Mouse (Mus musculus) midbrain, embryonic 10.5 days (tissue): Measurements from ENCODE around the gene Arvcf. TPM values are rescaled to one million over a fixed set of nuclear protein-coding genes. Genes with fewer than 3 reads are reported as not detected.

ENCODE experiments used
- DNase-seq: peaks from one replicate; pipeline ENCODE4 v3.0.0-alpha.2; 2017; ENCODE audit warnings: low spot score
- H3K27ac ChIP-seq: fragments of 300-500 bp; sonication (generic); replicated peaks from 2 replicates; pipeline ENCODE4 v1.5.1; 2016; ENCODE audit warnings: mild to moderate bottlenecking
- H3K27me3 ChIP-seq: fragments of 300-500 bp; sonication (generic); 2 replicates; pipeline ENCODE4 v1.6.1; 2016; ENCODE audit warnings: low read depth, mild to moderate bottlenecking; ENCODE audit not compliant: poor library complexity, severe bottlenecking
- H3K36me3 ChIP-seq: fragments of 300-500 bp; sonication (generic); 2 replicates; pipeline ENCODE4 v1.6.1; 2016; ENCODE audit warnings: mild to moderate bottlenecking, moderate library complexity
- H3K4me1 ChIP-seq: fragments of 300-500 bp; sonication (generic); 2 replicates; pipeline ENCODE4 v1.6.1; 2016
- H3K4me3 ChIP-seq: fragments of 300-500 bp; sonication (generic); 2 replicates; pipeline ENCODE4 v1.5.1; 2016; ENCODE audit warnings: mild to moderate bottlenecking, moderate library complexity
- H3K9me3 ChIP-seq: fragments of 300-500 bp; sonication (generic); replicated peaks from 2 replicates; pipeline ENCODE4 v1.6.1; 2016; ENCODE audit warnings: mild to moderate bottlenecking
- WGBS: fragments of 180-500 bp; shearing (Covaris S2); methylation state at CpG from one replicate; pipeline ENCODE4 v1.1.7; 2016; 5-methylcytosine and 5-hydroxymethylcytosine counted together
- polyA plus RNA-seq: library from polyadenylated mRNA; unstranded; fragments of >200 nt; fragmentation: Nextera tagmentation; extraction: Ambion mirVana; gene quantifications from 2 replicates; pipeline ENCODE4 v1.2.1, GENCODE M21; 2016

Gene Arvcf
- polyA plus RNA-seq, 1 experiment from 2014 or later: 110 TPM

DNA sequence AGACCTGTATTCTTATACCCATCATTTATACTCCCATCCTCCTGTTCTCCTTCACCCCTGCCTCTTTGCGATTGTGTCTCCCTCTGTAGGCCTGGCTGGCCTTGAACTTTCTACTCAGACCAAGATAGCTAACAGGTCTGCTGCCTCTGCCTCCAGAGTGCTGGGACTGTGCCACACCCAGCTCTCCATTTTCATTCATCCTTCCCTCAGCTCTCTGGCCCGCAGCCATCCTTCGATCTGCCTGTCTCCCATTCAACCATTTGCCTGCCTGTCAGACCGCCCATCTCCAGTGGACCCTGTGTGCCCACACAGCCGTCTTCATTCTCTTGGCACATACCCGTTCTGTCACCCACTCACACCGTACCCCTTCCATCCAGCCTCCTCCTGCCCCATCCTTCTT is 36.2 kb downstream of the Arvcf start:
- H3K4me3 ChIP-seq: no peak overlapping the region
- 78% methylated on average over 7 of the region's 7 CpGs for WGBS
- DNase-seq: peak; percentile 10
- no peaks in the 10 kb centered on the region for H3K36me3 ChIP-seq
- no peaks in the 10 kb centered on the region for H3K27me3 ChIP-seq
- peak overlapping the region; percentile 93 for H3K27ac ChIP-seq
- H3K9me3 ChIP-seq: no peaks in the 10 kb centered on the region
- peaks cover 95% of the 10 kb centered on the region for H3K4me1 ChIP-seq

DNA sequence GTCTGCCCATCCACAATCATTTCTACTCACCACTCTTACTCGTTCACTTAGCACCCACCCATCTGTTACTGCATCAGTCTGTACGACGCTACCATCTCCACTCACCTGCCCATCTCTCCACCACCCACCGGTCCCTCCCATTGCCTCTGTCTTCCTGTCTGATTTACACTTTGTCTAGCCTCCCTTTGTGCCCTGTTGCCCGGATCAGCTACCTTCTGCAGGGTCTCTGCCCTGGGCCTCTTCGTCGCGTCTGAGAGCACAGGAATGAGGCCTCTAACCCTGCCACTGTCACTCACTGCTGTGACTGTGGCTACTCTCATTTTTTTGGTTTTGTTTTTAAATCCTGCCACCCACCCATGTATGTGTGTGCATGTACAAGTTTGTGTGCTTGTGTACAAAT is 36.7 kb downstream of the Arvcf start:
- DNase-seq: peak; percentile 11
- Histone ChIP-seq H3K4me1 (peaks cover 95% of the 10 kb centered on the region), H3K27ac (peak overlapping the region; percentile 93)

DNA sequence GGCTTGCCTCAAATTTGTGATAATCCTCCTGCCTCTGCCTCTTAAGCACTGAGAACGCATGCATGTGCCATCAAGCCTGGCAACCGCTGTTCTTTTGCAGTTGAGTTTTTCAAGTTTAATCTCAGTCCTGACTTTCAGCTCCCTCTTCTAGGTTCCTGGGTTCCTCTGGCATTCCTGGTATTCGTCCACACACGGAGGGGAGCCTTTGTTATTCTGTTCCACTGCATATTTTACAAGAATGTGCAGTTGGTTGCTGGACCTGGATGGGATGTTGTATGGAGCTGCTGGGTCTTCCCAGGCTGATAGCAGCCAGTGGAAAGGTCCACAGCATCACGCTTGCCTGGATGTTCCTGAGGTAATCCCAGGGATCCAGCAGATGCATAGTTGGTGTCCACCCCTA is 37.4 kb downstream of the Arvcf start:
- no peaks in the 10 kb centered on the region for H3K9me3 ChIP-seq
- no peak for DNase-seq
- no peaks in the 10 kb centered on the region for H3K27me3 ChIP-seq
- WGBS: 66% methylated on average over 5 of the region's 5 CpGs
- H3K27ac ChIP-seq: peak overlapping the region; percentile 93
- H3K36me3 ChIP-seq: no peaks in the 10 kb centered on the region
- peaks cover 95% of the 10 kb centered on the region for H3K4me1 ChIP-seq
- H3K4me3 ChIP-seq: no peak overlapping the region

More for the DNA sequence above, 36.7 kb downstream of the Arvcf start:
- H3K36me3 ChIP-seq: no peaks in the 10 kb centered on the region
- no peaks in the 10 kb centered on the region for H3K9me3 ChIP-seq
- H3K4me3 ChIP-seq: no peak overlapping the region
- WGBS: 63% methylated on average over 8 of the region's 8 CpGs
- no peaks in the 10 kb centered on the region for H3K27me3 ChIP-seq

DNA sequence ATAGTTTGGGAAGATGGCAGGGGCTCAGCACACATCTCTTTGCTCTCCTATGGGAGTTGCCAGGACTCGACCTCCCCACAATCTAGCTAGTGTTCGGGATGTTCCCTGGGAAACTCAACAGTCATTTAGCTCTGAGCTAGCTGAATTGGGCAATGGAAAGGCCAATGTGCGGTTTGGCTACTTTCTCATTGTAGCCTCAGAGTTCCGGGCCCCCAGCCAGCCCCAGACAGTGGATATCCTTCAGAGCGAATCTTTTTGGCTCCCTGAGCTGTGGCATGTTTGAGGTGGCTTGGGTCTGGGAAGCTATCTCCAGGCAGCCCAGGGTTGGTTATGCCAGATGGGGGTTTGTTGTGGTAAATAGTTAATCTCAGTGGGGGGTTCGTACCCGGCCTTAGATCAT is 38.5 kb downstream of the Arvcf start:
- Histone ChIP-seq H3K27ac (peak overlapping the region; percentile 76; the same call in 1 of the 2 replicates), H3K4me3 (no peak overlapping the region), H3K36me3 (no peaks in the 10 kb centered on the region), H3K27me3 (no peaks in the 10 kb centered on the region), H3K4me1 (peaks cover 93% of the 10 kb centered on the region), H3K9me3 (no peaks in the 10 kb centered on the region)
- DNase-seq: peak; percentile 10
- WGBS: 86% methylated on average over 7 of the region's 7 CpGs

DNA sequence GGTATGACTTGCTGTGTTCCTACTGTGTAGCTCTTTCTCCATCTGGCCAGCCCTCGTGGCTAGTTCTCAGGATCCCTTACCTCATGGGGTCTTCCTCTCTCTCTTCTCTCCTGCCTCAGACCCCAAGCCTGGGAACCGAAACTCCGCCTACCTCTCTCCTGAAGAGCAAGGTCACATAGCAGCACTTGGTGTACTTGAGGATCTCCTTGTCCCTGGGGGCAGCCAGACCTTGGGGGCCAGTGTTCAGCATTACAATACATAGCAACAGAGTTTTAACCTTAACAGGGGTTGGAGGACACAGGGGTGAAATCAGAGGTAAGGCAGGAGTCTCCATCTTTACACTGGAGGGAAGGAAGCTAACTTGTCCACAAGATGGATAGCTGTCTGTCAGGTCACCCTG is 39.0 kb downstream of the Arvcf start:
- H3K9me3 ChIP-seq: no peaks in the 10 kb centered on the region
- no peaks in the 10 kb centered on the region for H3K27me3 ChIP-seq
- H3K4me1 ChIP-seq: peaks cover 93% of the 10 kb centered on the region
- H3K4me3 ChIP-seq: no peak overlapping the region
- peak overlapping the region; percentile 76 for H3K27ac ChIP-seq
- WGBS: 55% methylated on average over 3 of the region's 3 CpGs
- DNase-seq: peak; percentile 9
- no peaks in the 10 kb centered on the region for H3K36me3 ChIP-seq

DNA sequence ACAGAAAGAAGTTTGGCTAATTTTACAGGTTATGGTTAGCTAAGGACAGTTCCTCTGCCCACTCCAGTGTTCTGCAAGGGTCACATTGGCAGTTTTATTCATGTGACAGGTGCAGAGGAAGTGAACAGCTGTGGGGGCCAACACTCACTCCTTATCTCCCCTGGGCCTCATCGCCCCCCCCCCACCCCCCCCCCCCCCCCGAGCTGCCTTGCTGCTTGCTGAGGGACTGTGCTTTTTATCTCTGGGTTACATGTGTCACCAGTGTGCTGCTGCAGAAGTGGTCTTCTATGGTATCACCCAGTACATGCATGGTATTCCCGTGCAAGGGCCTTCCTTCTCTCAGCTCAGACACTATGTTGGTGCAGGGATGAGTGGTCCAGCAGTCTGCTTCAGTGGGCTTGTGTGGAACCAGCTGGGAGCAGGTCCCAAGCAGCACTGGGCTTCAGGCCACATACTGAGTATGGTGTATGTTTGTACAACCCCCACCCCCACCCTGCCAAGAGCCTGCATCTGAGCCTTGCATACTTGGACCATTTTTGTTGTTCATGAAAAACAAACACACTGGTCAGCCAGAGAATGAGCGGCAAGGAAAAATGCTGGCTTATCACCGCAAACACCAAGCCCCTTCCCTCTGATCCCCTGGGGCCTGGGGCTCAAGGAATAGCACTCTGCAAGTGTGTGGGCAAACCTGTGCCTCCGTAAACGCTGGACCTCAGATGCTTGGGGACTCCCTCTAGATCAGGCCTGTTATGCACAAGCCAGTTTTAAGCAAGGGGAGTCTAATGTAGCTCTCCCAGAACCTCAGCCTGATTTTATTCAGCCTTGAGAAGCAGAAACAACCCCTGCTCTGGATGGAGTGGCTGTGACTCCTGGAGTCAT is 40.0 kb downstream of the Arvcf start:
- no peak for DNase-seq
- Histone ChIP-seq H3K9me3 (no peaks in the 10 kb centered on the region), H3K36me3 (no peaks in the 10 kb centered on the region), H3K4me1 (peaks cover 92% of the 10 kb centered on the region), H3K27me3 (no peaks in the 10 kb centered on the region), H3K4me3 (no peak overlapping the region), H3K27ac (peak overlapping the region; percentile 76)
- WGBS: 52% methylated on average over 6 of the region's 7 CpGs

DNA sequence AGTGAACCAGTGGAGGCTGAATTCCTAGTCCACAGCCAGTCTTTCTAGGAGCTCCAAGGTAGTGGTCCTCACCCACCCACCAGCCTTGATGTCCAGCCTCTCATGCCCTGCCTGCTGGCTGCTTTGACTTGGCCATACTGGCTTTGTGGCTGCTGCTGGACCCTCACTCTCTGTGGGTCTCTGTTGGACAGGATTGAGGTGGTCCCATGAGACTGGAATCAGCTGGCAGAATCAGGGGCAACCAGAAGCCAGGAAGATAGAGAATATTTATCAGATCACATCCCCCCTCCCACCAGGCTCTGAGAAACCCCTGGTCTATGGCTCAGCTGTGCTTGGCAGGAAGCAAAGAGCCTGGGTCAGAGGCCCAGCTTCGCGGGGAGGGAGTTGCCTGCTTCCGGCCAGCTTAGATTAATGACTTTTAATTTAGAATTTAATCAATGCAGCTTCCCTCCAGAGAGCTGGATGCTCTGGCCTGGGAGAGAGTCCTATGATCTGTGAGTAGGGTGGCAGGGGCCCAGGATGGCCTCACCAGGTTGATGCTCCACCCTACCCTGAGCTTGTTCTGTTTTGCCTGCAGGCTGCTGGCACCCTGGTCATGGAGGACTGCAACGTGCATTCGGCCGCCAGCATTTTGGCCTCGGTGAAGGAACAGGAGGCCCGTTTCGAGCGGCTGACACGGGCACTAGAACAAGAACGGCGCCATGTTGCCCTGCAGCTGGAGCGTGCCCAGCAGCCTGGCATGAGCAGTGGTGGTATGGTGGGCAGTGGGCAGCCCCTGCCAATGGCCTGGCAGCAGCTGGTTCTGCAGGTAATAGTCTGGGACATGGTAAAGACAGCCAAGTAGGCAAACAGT is 40.8 kb downstream of the Arvcf start:
- Histone ChIP-seq H3K27ac (peak overlapping the region; percentile 76), H3K36me3 (no peaks in the 10 kb centered on the region), H3K27me3 (no peaks in the 10 kb centered on the region), H3K9me3 (no peaks in the 10 kb centered on the region), H3K4me1 (peaks cover 92% of the 10 kb centered on the region), H3K4me3 (no peak overlapping the region)
- DNase-seq: peak; percentile 10
- WGBS: 94% methylated on average over 14 of the region's 14 CpGs

DNA sequence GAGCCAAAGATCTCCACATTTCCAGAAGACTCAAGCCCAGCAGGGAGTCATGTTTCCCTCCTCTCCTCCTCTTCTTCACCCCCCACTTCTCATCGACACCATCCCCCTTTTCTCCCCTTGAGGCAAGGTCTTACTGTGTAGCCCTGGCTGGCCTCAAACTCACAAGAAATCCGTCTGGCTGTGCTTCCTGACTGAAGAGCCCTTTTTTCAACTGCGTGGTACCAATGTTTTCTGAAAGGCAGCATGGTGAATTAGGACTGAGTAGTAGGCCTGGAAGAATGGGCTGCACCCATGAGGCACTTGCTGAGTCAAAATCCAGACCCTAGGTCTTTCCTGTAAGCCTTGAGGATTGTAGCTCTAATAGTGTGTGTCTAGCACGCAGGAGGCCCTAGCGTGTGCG is 42.4 kb downstream of the Arvcf start:
- no peaks in the 10 kb centered on the region for H3K27me3 ChIP-seq
- H3K4me1 ChIP-seq: peaks cover 92% of the 10 kb centered on the region
- H3K27ac ChIP-seq: peak overlapping the region; percentile 46
- H3K4me3 ChIP-seq: no peak overlapping the region
- WGBS: 69% methylated on average over 6 of the region's 6 CpGs
- H3K9me3 ChIP-seq: no peaks in the 10 kb centered on the region
- no peaks in the 10 kb centered on the region for H3K36me3 ChIP-seq
- no peak for DNase-seq

DNA sequence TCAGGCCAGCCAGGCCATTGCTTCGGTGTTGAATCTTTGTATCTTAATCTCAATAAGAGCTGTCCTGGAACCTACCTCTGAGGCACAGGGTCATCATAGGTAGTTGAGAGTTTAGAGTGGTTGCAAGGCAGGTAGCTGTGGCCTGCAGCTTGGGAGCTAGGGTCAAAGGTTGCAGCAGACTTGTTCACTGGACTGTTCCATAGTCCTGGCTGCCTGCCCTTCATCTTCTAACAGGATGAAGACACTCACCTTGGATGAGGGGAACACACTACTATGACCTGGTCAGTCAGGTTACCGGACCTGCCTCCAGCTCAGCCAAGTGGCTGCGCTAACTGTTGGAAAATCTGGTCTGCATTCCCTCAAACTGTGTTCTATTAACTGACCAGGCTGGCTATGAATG is 43.1 kb downstream of the Arvcf start:
- 98% methylated on average over 3 of the region's 3 CpGs for WGBS
- Histone ChIP-seq H3K9me3 (no peaks in the 10 kb centered on the region), H3K27ac (peak overlapping the region; percentile 96), H3K4me1 (peaks cover 96% of the 10 kb centered on the region), H3K36me3 (peaks cover 3% of the 10 kb centered on the region), H3K4me3 (no peak overlapping the region), H3K27me3 (no peaks in the 10 kb centered on the region)
- no peak for DNase-seq

DNA sequence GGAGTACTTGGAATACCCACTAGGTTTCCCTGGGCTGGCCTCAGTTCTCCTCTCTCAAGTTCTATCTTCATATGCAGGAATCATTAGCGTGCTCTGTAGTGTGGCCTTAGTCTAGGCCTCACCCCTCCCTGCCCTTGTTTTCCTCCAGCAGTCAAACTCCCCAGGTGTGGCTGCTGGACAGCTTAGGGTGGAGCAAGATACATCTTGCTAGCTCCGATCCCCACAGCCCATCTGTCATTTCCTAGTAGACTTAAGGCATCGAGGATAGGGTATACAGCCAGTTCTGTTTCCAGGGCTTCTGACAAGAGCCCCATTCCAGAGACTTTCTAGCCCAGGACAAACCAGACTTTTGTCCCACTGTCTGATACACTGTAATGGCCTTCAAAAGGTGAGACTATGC is 43.7 kb downstream of the Arvcf start:
- peaks cover 96% of the 10 kb centered on the region for H3K4me1 ChIP-seq
- peaks cover 9% of the 10 kb centered on the region for H3K36me3 ChIP-seq
- no peaks in the 10 kb centered on the region for H3K9me3 ChIP-seq
- WGBS: 85% methylated on average over 3 of the region's 3 CpGs
- H3K27me3 ChIP-seq: no peaks in the 10 kb centered on the region
- H3K4me3 ChIP-seq: peak overlapping the region; percentile 84; the same call in 1 of the 2 replicates
- peak overlapping the region; percentile 96 for H3K27ac ChIP-seq
- DNase-seq: peak; percentile 10

DNA sequence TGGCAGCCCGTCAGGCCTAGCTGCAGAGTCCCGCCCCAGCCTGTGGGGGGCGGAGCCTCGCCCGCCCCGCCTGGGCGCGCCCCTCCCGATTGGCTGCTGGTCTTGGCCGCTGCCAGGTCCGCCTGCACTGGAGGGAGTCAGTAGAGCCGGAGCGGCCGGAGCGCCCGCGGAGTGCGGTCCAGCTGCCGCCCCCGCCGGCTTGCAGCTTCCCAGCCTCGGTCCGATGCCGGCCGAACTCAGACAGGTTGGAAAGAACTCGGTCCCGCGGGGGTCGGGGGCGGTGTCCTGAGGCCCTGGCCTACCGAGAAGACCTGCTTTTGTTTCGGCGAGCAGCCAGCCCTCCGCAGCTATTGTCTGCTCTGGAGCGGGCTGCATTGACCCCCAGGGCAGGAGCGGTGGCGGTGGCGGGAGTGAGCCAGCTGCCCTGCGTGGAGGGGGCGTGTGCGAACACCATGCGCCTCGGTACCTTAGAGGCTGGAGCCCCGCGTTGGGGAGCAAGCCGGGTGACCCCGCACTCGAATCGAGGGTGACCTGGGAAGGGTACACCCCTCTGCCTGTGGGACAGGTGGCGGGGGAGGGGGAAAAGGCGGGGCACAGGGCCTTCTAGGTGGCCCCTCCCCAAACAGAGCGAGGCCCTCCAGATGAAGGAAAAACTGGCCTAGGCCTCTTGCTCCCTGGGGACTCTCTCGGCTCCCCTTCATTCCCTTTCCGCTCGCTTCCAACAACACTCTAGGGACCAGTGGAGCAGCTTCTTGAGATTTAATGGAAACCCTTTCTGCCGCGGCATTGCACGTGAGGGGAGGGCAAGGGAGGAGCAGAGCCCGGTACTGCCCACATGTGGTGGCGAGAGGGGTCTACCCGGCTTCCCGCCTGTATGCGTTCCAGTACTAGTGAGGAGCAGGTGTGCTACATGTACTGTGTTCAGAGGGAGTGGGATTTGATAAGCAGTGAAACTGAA is 44.8 kb downstream of the Arvcf start:
- Histone ChIP-seq H3K4me1 (peaks cover 91% of the 10 kb centered on the region), H3K27me3 (no peaks in the 10 kb centered on the region), H3K4me3 (peak overlapping the region; percentile 84), H3K9me3 (no peaks in the 10 kb centered on the region), H3K27ac (peak overlapping the region; percentile 96), H3K36me3 (peaks cover 19% of the 10 kb centered on the region)
- under 1% methylated on average over 59 of the region's 63 CpGs for WGBS
- peak; percentile 91 for DNase-seq

DNA sequence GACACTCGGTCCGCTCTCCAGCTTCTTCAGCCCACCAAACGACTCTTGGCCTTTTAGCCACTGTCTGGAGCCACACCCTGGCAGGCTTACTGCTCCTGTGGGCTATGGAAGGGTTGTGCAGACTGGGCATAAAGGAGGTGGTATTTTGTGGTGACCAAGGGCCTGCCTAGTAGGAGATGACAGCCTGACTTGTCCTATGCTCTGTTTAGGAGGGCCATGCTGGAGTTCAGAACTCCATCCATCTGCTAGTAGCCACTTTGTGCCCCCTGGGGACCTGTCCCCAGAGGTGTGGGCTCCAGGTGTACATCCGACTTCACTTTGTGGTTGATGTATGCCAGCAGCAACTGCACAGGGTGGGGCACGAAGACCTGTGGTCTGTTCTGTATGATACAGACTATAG is 45.6 kb downstream of the Arvcf start:
- H3K4me1 ChIP-seq: peaks cover 91% of the 10 kb centered on the region

More for the DNA sequence above, 45.6 kb downstream of the Arvcf start:
- H3K27me3 ChIP-seq: no peaks in the 10 kb centered on the region
- H3K36me3 ChIP-seq: peaks cover 28% of the 10 kb centered on the region
- WGBS: 47% methylated on average over 5 of the region's 5 CpGs
- H3K9me3 ChIP-seq: no peaks in the 10 kb centered on the region
- H3K4me3 ChIP-seq: peak overlapping the region; percentile 84
- DNase-seq: no peak
- H3K27ac ChIP-seq: peak overlapping the region; percentile 96
